Mouse (Mus musculus) forebrain, postnatal 0 days (tissue): ENCODE data around the gene Asb15. TPM values are rescaled to one million over a fixed set of nuclear protein-coding genes. Genes with fewer than 3 reads are reported as not detected.

Experiments used
- ATAC-seq: fragments of 200-750 bp; cut with Nextera tagmentation; 2 replicates; pipeline ENCODE4 v1.8.0; 2017; ENCODE audit warnings: mild to moderate bottlenecking, moderate library complexity
- DNase-seq: peaks from one replicate; pipeline ENCODE4 v3.0.0-alpha.2; 2015
- H3K27ac ChIP-seq: fragments of 300-500 bp; sonication (generic); 2 replicates; pipeline ENCODE4 v1.5.1; 2014; ENCODE audit warnings: low read depth, mild to moderate bottlenecking, antibody characterized with exemption, low read length, moderate library complexity, mixed read lengths
- H3K27me3 ChIP-seq: fragments of 300-500 bp; sonication (generic); 2 replicates; pipeline ENCODE4 v1.6.1; 2014; ENCODE audit warnings: mild to moderate bottlenecking, low read length, mixed read lengths; ENCODE audit not compliant: insufficient read depth
- H3K36me3 ChIP-seq: fragments of 300-500 bp; sonication (generic); 2 replicates; pipeline ENCODE4 v1.6.1; 2014; ENCODE audit warnings: mild to moderate bottlenecking, moderate library complexity; ENCODE audit not compliant: insufficient read depth
- H3K4me1 ChIP-seq: fragments of 300-500 bp; sonication (generic); 2 replicates; pipeline ENCODE4 v1.6.1; 2014; ENCODE audit warnings: antibody characterized with exemption; ENCODE audit not compliant: insufficient read depth
- H3K4me2 ChIP-seq: fragments of 300-500 bp; sonication (generic); 2 replicates; pipeline ENCODE4 v1.6.1; 2014; ENCODE audit warnings: low read depth, mild to moderate bottlenecking, moderate library complexity
- H3K4me3 ChIP-seq: fragments of 300-500 bp; sonication (generic); 2 replicates; pipeline ENCODE4 v1.5.1; 2014; ENCODE audit warnings: low read depth, low read length, mixed read lengths
- H3K9ac ChIP-seq: fragments of 300-500 bp; sonication (generic); 2 replicates; pipeline ENCODE4 v1.6.1; 2014; ENCODE audit warnings: mild to moderate bottlenecking
- H3K9me3 ChIP-seq: fragments of 300-500 bp; sonication (generic); 2 replicates; pipeline ENCODE4 v1.6.1; 2016; ENCODE audit warnings: low read length
- CTCF ChIP-seq: sonication (generic); IDR thresholded peaks from 2 replicates; pipeline ENCODE4 v1.5.1; 2016; ENCODE audit warnings: antibody characterized with exemption, control low read depth, low read depth
- WGBS: fragments of 180-500 bp; shearing (Covaris S2); extraction: QIAGEN DNeasy Blood & Tissue Kit; methylation state at CpG from one replicate; pipeline ENCODE4 v1.1.7; 2014; 5-methylcytosine and 5-hydroxymethylcytosine counted together
- polyA plus RNA-seq: library from polyadenylated mRNA; unstranded; fragments of >200 nt; fragmentation: Nextera tagmentation; extraction: Ambion mirVana; gene quantifications from 2 replicates; pipeline ENCODE4 v1.2.1, GENCODE M21; 2015
- total RNA-seq: library from RNA; depleted of rRNA; stranded (reverse); fragments of >200 nt; gene quantifications from 2 replicates; pipeline ENCODE4 v1.2.3, GENCODE M21; 2014

Gene Asb15
- total and polyA plus RNA-seq, 2 experiments from 2014 or later, result not detected

DNA sequence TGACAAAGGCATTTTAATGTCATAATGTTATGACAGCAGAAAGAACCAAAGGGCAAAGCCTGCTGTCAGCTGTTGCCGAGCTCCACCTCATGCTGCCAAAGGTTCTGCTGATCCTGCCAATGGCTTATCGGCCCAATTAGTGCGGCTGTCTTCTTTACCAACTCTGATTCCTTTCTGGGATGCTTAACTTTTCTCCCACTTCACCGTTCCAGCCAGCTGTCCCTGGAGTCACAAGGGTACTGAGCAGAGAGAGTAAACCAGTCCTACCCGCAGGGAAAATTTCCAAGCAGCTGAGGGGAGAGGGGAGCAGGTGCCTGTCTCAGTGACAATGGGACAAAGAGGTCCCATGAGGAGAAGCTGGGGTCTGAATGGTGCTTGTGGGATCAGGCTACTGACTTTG lies 71.7 kb downstream of the Asb15 start:
- no peaks in the 10 kb centered on the region for H3K36me3 ChIP-seq
- no peaks in the 10 kb centered on the region for H3K27me3 ChIP-seq
- H3K4me2 ChIP-seq, result no peak overlapping the region
- H3K4me3 ChIP-seq, result no peak overlapping the region
- peak; percentile 12; the same call in 1 of the 2 replicates for ATAC-seq
- WGBS, result 73% methylated on average over 5 of the region's 5 CpGs
- H3K9ac ChIP-seq, result no peak overlapping the region
- TF ChIP-seq CTCF, result no peak
- H3K4me1 ChIP-seq, result no peaks in the 10 kb centered on the region
- H3K9me3 ChIP-seq, result no peaks in the 10 kb centered on the region
- DNase-seq, result no peak
- H3K27ac ChIP-seq, result no peak overlapping the region

DNA sequence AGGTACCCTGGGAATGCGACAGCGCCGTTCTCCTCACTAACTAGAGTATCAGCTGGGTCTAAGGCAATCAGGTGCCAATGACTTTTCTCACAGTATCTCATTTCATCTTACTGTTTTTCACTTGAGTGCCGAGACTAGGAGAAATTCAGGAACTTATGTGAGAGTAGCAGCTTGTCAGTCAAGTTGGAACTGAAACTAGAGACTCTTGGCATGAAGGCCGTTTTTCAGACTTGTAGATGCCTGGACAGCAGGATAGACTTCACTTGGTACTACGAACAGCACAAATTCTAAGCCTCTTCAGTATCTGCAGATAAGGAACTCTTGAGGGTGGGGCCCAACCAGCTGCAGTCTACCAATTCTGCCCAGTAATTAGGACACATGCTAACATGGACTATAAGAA lies 72.2 kb downstream of the Asb15 start:
- 83% methylated on average over 6 of the region's 6 CpGs for WGBS
- H3K4me2 ChIP-seq, result no peak overlapping the region
- H3K27ac ChIP-seq, result no peak overlapping the region
- no peak overlapping the region for H3K4me3 ChIP-seq
- no peaks in the 10 kb centered on the region for H3K27me3 ChIP-seq
- no peaks in the 10 kb centered on the region for H3K36me3 ChIP-seq
- H3K4me1 ChIP-seq, result no peaks in the 10 kb centered on the region
- DNase-seq, result no peak
- TF ChIP-seq CTCF, result no peak
- no peaks in the 10 kb centered on the region for H3K9me3 ChIP-seq
- H3K9ac ChIP-seq, result no peak overlapping the region
- ATAC-seq, result peak; percentile 27; the same call in 1 of the 2 replicates

DNA sequence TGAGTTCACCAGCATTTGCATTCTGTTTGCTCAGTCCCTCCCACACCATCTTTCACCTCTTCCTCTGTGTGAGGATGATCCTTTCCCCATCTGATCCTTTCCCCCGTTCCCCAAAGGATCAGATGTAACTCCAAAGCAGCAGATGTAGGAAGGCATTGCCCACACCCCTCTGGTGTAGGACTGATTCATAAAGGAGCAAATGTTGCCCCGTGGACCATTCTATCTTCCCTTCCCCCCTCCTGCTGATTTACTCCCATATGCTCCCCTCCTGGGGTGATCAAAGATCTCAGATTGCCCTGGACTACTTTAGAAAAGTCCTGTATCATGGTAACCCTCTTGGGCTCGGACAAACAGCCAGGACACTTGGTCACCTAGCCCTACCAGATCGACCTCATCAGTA lies 72.8 kb downstream of the Asb15 start:
- Histone ChIP-seq H3K36me3 (no peaks in the 10 kb centered on the region), H3K27ac (no peak overlapping the region), H3K9ac (no peak overlapping the region), H3K4me3 (no peak overlapping the region), H3K27me3 (no peaks in the 10 kb centered on the region), H3K4me1 (no peaks in the 10 kb centered on the region), H3K9me3 (no peaks in the 10 kb centered on the region), H3K4me2 (no peak overlapping the region)
- WGBS, result 82% methylated on average over 4 of the region's 4 CpGs
- TF ChIP-seq CTCF, result no peak
- ATAC-seq (no peak), DNase-seq (no peak)

DNA sequence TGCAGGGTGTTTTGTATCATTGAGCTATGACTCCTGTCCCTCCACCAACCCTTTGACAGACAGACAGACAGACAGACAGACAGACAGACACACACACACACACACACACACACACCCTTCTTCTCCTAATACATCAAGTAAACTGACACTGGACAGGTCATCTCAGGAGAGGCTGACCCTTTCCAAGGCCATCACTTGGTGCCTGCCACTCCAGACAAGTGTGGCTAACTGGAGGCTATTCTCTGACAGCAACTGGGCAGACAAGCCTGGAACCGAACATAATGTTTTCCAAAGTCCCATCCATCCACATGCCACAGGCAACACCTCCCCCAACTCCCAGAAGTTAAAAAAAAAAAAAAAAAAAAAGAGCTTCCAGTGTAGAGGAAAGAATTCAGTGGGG lies 73.7 kb downstream of the Asb15 start:
- Histone ChIP-seq H3K4me2 (no peak overlapping the region), H3K4me3 (no peak overlapping the region), H3K27ac (no peak overlapping the region), H3K36me3 (no peaks in the 10 kb centered on the region), H3K9me3 (no peaks in the 10 kb centered on the region), H3K9ac (no peak overlapping the region), H3K4me1 (no peaks in the 10 kb centered on the region), H3K27me3 (no peaks in the 10 kb centered on the region)
- DNase-seq, result no peak
- WGBS, result 74% methylated on average over 1 of the region's 1 CpGs
- no peak for ATAC-seq
- no peak for TF ChIP-seq CTCF

DNA sequence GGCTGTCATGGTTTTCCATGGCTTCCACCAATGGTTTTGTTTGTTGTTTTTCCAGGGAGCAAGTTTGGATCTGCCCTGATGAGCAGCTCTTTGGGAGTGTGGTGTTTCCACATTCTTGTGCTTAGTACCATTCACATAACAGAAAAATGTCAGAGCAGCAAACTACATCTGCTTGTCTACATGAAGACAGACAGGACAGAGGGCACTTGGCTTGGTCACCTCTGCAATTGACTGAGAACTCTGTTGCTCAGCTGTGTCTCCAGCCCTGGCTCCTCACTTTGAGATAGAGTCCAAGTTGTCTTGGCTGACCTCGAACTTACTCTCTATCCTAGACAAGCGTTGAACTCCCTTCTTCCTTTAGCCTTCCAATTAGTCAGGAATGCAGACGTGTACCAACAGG lies 74.4 kb downstream of the Asb15 start:
- no peak overlapping the region for H3K9ac ChIP-seq
- H3K4me2 ChIP-seq, result no peak overlapping the region
- 75% methylated on average over 3 of the region's 3 CpGs for WGBS
- no peak overlapping the region for H3K27ac ChIP-seq
- TF ChIP-seq CTCF, result no peak
- no peaks in the 10 kb centered on the region for H3K4me1 ChIP-seq
- ATAC-seq (no peak), DNase-seq (no peak)
- no peak overlapping the region for H3K4me3 ChIP-seq
- H3K27me3 ChIP-seq, result no peaks in the 10 kb centered on the region
- H3K36me3 ChIP-seq, result no peaks in the 10 kb centered on the region
- H3K9me3 ChIP-seq, result no peaks in the 10 kb centered on the region

DNA sequence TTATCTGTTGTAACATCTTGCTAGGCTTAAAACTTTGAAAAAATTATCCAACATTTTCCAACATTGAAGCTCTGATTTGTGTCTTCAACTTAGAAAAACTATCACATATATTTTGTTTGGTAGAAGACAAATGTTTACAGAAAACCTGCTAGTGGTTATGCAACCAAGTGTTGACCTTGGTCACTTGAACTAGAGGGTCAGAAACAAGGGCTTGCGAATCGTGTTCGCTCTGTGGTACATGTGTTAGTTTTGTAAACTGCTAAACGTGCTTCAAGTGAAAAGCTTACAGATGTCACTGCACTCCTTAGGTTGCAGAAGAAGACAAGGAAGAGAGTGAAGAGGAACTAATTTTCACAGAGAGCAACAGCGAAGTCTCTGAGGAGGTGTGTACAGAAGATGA lies 75.0 kb downstream of the Asb15 start:
- H3K4me1 ChIP-seq, result no peaks in the 10 kb centered on the region
- no peaks in the 10 kb centered on the region for H3K27me3 ChIP-seq
- no peaks in the 10 kb centered on the region for H3K9me3 ChIP-seq
- H3K36me3 ChIP-seq, result no peaks in the 10 kb centered on the region
- H3K27ac ChIP-seq, result no peak overlapping the region
- no peak overlapping the region for H3K4me2 ChIP-seq
- H3K9ac ChIP-seq, result no peak overlapping the region
- no peak for ATAC-seq
- no peak for DNase-seq
- 93% methylated on average over 5 of the region's 5 CpGs for WGBS
- no peak overlapping the region for H3K4me3 ChIP-seq
- TF ChIP-seq CTCF, result no peak

DNA sequence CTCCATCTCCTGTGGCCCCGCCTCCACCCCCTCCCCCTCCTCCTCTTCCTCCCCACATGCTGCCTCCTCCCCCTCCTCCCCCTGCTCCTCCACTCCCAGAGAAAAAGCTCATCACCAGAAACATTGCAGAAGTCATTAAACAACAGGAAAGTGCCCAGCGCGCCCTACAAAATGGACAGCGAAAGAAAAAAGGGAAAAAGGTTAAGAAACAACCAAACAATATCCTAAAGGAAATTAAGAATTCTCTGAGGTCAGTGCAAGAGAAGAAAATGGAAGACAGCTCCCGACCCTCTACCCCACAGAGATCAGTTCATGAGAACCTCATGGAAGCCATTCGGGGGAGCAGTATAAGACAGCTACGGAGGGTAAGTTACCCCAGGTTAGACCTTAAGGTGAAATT lies 76.3 kb downstream of the Asb15 start:
- no peak overlapping the region for H3K27ac ChIP-seq
- DNase-seq, result no peak
- H3K9me3 ChIP-seq, result no peaks in the 10 kb centered on the region
- H3K4me3 ChIP-seq, result no peak overlapping the region
- no peaks in the 10 kb centered on the region for H3K4me1 ChIP-seq
- H3K36me3 ChIP-seq, result no peaks in the 10 kb centered on the region
- H3K4me2 ChIP-seq, result no peak overlapping the region
- no peak for TF ChIP-seq CTCF
- WGBS, result 93% methylated on average over 7 of the region's 7 CpGs
- no peak for ATAC-seq
- no peaks in the 10 kb centered on the region for H3K27me3 ChIP-seq
- H3K9ac ChIP-seq, result no peak overlapping the region

DNA sequence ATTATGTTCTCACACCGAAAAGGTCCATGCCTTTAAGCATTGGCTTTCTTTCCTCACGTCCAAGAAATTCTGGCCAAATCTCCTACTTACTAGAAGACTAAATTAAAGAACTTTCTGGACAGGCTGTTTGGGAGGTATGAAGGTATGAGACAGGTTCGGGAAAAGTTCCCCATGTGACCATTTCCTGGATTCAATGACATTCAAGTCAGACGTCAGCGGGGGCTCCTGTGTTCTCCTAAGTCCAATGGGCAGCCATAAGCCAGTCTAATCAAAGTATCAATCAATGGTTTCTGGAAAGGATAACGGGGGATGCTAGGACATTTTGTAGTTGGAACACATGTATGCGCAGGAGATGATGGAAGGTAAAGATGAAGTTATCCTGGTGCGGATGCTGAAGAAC lies 77.7 kb downstream of the Asb15 start:
- TF ChIP-seq CTCF, result no peak
- 95% methylated on average over 8 of the region's 8 CpGs for WGBS
- H3K27me3 ChIP-seq, result no peaks in the 10 kb centered on the region
- no peaks in the 10 kb centered on the region for H3K9me3 ChIP-seq
- no peak for DNase-seq
- no peak overlapping the region for H3K4me3 ChIP-seq
- no peak for ATAC-seq
- no peak overlapping the region for H3K4me2 ChIP-seq
- no peaks in the 10 kb centered on the region for H3K36me3 ChIP-seq
- no peaks in the 10 kb centered on the region for H3K4me1 ChIP-seq
- H3K27ac ChIP-seq, result no peak overlapping the region
- H3K9ac ChIP-seq, result no peak overlapping the region
